Mouse (Mus musculus) olfactory bulb, adult 2 months (tissue): Measurements from ENCODE around the gene Glod5.

Experiments
- CTCF ChIP-seq: fragments of 200-500 bp; IDR thresholded peaks from 2 replicates; pipeline ENCODE4 v1.5.1; 2012; ENCODE audit warnings: low read depth, mild to moderate bottlenecking, low read length, moderate library complexity; ENCODE audit not compliant: insufficient read depth
- POLR2A ChIP-seq: fragments of 200-500 bp; IDR thresholded peaks from 2 replicates; pipeline ENCODE4 v1.6.1; 2012; ENCODE audit warnings: mild to moderate bottlenecking, low read depth, low read length, moderate library complexity; ENCODE audit not compliant: insufficient read depth

DNA sequence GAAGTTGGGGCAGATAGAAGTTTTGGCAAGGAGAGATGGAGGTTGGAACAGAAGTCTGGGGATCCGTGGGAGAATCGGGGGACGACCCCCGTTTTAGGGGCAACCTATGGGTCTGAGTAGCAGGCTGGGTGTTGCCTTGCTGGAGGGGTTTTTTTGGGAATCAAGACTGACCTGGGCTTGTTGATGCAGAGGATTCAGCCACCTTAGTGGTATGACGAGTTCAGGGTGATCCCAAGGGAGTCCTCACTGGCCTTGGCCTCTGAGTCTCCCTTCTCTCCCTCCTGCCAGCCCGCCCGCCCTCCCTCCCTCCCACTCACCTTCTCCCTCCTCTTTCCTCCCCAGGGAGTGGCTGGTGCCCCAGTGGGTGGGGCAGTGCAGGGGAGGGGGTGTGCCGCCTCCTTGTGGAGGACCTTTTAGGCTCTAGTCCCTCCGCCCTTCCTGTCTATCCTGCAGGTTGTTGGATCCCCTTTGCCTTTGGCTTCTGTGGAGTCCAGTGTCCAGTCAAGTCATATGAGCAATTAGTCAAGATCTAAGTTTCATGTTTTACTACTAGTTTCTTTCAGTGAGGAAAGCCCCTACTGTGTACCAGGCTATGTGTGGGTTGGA is 50.6 kb downstream of the Glod5 start:
- TF ChIP-seq CTCF (no peak), POLR2A (no peak)
